Mouse (Mus musculus) urinary bladder, adult 18-20 months (tissue): Measurements from ENCODE around the gene Poc1b.
A peak's percentile ranks its signal among the peaks of the same experiment; 100 is the strongest.

Source experiments
- DNase-seq, 2 experiments: peaks; one replicate each; pipeline ENCODE4 v3.0.0; 2022; ENCODE audit warnings: low spot score in 2 of 2, mixed read lengths in 2 of 2

The Poc1b gene

GRCm38 (mm10) chr10:99115471-99116236, 8.8 kb downstream of the Poc1b start:
- DNase-seq, result no peak

DNA sequence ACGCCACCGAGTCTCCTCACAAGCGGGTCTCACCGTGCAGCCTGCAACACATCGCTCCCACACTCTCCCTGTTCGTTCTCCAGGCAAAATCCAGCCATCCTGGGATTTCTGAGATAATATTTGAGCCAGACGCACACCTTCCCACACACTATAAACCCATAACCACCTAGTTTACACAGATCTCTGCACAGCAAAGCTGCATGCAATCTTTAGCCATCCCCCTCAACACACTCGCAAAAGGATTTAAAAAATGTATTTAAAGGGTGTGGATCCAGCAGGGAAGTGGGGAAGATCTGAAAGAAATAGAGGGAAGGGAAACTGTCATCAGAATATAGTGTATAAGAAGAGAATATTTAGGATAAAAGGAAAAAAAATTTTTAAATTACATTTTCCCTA, 9.4 kb downstream of the Poc1b start:
- no peak for DNase-seq

- no peak for DNase-seq
Measured at GRCm38 (mm10) chr10:99116650-99117615, 10.1 kb downstream of the Poc1b start.

DNA sequence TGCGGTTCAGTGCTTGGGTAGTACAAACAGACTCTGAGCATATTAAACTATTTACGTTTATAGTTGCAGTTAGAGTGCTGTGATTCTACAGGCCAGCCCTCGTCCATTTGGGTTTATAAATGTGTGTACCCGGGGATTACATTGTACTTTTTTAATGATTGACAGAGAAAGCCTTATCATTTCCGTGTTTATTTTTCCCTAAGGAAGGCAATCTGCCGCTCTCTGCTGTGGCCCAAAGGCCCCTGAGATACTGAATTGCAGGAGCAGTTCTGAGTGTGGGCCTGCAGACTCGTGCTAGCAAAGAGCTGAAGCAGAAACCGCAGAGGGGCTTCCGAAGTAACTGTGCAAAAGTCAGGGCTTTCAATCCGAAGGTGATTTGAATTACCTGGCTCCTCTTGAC, 11.0 kb downstream of the Poc1b start:
- no peak for DNase-seq

DNA sequence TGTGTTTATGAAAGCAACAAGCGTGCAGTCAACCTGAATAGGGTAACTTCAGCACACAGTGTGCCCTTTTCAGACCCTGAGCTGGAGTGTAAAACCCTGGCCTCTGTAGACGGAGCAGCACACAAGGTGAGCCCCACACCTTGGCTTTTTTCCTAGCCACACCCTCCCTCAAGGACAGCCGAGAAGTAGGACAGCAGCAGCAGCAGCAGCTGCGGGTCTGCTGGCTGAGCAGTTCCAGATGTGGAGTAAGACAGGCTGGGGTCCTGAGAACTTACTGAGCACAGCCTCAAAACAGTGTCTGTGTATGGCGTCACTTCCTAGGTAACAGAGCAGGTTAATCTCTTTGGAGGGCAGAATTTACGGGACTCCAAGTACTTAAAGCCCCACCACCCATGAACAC, 11.9 kb downstream of the Poc1b start:
- DNase-seq, result no peak

DNA sequence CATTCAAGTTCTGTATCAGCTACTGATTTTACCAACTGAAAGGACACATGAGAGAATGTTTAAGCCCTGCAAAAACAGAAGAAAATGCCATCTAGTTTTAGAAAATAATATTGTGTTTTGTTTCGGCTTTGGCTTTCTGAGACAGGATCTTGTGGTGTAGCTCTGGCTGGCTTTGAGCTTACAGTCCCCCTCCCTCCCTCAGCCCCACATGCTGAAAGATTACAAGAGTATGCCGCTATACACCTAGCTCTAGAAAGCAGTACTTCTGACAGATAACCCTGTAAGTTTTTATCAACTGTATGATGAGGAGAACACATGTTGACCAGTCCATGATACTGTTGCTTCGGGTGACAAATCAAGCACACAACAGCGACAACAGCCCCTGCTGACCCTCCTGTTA, 12.6 kb downstream of the Poc1b start:
- DNase-seq, result no peak

DNA sequence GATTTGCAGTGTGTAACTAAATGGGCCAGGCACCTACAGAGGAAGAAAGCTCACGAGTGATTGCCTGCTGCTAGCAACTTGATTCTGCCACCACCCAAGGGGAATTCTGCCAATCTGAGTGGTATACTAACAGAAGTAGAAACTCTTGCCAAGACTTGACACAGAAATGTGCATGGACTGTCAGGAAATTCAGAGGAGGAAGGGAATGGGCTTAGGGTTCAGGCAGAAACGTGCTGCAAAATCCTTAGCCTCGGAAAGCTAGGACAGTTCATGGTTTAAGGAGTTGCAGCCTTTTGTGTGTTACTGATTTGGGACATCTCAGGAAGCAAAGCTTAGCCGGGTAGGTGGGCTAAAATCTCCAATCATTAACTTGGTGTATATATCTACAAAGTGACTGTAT, 19.4 kb downstream of the Poc1b start, which contains the start of gene Phxr2:
Gene Phxr2, minus strand, starts transcription at position 101 of the 400 bp plus-strand sequence.
- DNase-seq, result no peak

DNA sequence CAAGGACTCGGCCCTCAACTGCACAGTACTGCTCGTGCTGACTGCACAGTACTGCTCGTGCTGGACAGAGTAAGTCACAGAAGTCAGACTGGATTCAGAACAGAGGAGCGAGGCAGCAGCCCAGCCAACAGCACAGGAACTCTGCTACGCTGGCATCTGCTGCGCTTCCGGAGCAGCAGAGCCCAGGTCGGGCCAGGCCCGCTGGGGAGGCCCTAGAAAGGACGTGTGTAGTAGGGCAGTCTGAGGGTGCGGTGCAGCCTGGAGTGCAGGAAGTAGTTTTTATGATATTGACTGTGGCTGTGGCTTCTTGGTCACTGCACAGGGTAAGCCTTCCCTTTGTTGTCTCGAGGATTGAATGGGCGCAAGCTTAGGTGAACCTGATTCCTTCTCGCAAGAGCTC, 20.1 kb downstream of the Poc1b start:
- no peak for DNase-seq

- DNase-seq, result no peak
Measured at GRCm38 (mm10) chr10:99127691-99128261, 20.9 kb downstream of the Poc1b start.

DNA sequence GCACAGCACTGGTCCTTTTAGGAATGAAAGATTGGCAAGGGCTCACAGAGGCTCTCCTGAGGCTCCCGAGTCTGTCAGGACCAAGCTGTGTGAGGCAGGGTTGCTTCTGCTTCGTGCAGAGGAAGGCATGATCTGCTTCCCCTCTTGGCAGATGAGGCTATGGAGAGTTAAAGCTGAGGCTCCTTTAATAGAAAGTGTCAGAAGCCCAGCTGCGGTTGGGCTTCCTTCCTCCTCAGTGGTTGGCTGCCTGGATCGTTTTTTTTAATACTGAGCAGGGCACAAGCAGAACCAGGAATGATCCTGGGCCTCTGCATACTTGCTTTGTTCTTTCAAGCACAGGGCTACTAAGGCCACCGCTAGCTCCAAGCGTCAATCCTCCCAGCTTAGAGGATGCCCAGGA, 23.8 kb downstream of the Poc1b start:
- no peak for DNase-seq

DNA sequence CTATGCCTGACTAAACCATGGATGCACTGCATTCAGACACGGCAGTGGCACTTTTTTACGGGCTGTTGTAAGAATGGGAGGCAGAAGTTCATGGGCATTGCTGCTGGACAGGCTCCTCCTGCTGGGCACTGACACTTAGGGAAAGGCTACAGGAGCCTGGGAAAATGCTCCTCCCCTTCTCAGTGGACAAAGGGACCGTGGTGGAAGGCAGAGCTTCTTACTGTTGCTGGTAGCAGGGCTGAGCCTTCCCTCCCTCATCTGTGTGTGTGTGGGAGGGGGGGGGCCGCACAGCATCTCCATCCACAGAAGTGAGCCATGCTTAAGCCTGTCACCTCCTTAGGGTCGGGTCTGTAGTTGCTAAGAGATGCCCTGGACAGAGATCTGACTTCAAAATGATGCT, 24.5 kb downstream of the Poc1b start:
- no peak for DNase-seq

DNA sequence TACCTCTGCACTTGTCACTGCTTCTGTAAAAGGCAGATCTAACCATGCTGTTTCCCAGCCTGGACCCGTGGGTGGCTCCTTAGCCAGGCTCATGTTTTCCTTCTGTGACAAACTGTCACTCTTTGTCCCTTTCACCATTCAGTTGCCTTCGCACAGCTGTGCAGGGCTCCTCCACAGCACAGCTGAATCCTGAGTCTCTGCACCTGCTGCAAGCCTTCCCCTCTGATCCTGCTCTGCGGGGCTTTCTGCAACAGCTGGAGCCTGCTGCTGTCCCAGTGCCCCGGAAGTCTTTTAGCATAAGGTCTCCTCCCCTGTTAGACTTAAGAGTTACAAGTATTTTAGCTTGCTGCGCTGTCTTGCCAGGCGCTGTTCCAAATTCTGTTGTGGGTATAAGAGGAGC, 25.4 kb downstream of the Poc1b start:
- no peak for DNase-seq

GRCm38 (mm10) chr10:99132595-99133272, 25.9 kb downstream of the Poc1b start:
- DNase-seq, result peak in 1 of 2 experiments; percentile 42

GRCm38 (mm10) chr10:99133321-99133875, 26.6 kb downstream of the Poc1b start:
- no peak for DNase-seq

DNA sequence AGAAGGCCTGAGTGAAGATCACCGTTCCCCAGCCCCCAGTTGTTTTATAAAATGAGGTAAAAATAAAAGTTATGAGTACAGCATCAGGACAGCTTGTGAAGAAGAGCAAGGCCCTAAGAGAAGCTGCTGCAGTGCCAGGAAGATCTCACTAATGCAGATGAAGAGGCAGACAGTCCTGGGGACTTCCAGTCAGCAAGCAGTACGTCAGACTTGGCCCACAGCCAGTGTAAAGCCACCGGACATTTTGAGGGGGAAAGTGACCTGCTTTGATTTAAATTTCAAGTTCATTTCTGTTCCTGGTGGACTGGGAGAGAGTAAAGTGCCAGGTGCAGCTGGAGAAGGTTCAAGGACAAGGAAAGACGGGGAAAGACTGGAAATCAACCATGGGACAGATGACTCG, 29.5 kb downstream of the Poc1b start:
- DNase-seq, result no peak

DNA sequence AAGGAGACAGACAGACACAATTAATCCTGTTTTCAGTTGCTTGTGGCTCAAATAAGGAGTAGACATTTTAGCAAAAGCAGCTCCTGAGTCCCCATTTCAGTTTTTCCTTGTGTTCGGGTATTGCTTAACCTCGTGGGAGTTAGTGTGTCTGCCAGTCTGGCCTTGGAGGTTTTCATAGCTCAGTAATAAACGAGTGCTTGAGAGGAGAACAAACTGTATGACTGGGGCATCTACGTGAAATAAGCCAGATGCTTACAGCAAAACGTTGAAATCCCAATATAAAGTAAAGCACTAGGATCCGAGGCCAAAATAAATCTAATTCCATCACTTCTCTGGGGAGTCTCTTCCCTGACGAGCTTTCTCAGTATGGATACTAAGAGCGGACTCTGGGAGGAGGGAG, 38.8 kb downstream of the Poc1b start:
- DNase-seq, result no peak

DNA sequence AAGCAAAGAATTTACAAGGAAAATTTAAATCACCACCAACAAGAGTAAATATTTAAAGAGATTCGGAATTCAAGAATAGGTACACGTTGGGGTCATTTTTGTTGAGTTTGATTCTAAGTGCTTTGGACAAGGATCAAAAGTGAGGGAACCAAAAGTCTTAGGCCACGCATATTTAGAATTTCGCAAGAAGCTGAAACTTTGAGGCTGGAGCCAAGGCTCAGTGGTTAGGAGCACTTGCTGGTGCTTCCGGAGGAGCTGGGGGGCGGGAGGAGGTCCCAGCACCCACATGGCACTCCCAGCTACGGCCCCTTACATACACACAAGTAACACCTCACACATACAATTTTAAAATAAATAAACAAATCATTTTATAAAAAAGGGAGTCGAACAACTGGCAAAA, 39.8 kb downstream of the Poc1b start:
- DNase-seq, result no peak

GRCm38 (mm10) chr10:99150016-99150415, 43.2 kb downstream of the Poc1b start:
- no peak for DNase-seq

DNA sequence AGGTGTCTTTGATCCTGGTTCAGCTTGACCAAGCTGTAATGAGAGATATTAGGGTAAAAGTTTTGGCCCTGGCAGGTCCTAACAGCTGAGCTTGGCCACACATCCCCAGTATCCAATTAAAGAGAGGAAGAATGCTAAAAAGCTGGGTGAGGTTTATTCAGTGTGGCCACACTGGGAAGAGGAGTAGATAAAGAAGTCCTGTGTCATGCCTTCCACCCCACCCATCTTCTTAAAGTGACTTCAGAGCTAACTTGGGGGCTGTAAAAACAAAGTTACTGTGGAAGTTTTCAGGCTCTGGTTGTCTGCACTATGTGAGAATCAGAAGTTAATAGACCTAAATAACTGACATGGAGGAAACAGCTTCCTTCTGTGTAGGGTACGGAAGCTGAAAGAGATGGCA, 44.7 kb downstream of the Poc1b start:
- DNase-seq, result no peak

GRCm38 (mm10) chr10:99152063-99152462, 45.2 kb downstream of the Poc1b start:
- DNase-seq, result no peak

- DNase-seq, result no peak
Measured at GRCm38 (mm10) chr10:99154635-99155034, 47.8 kb downstream of the Poc1b start.

DNA sequence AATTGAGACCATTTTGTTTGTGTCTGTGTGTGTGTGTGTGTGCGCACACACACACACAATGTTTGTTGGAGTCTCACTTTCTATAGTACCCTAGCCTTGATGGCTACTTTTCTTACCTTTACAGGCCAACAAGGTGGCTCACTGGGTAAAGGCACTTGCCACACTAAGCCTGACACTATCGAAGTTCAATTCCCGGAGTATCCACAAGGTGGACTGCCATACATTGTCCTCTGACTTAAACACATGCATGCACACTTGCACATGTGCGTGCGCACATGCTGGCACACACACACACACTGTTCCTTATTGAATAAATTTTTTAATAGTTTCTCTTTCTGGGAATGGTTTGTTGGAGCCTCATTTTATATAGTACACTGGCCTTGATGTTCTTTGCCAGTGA, 50.0 kb downstream of the Poc1b start:
- no peak for DNase-seq
